23 mouse cellular contexts compared by ENCODE assay signal in genomic region chr6:16636108-16636507, GRCm38 (mm10).
DNase-seq lines count a peak whose midpoint lies in the region; ATAC-seq lines count a peak whose summit lies in the region.
"Had no signal": no experiment of that assay in that cellular context is flagged by ENCODE, and none has a peak within 500 bp of the region (broad histone marks: within the 10 kb centered on the region; RNA-seq: fewer than 3 reads in every experiment).

No protein-coding gene starts in this region.

- WGBS in hindbrain, embryonic 11.5 days, result 26% methylated on average over 2 of the region's 2 CpGs
- 20% methylated on average over 2 of the region's 2 CpGs for WGBS in hindbrain, embryonic 16.5 days
- WGBS in embryonic facial prominence, embryonic 11.5 days, result 7% methylated on average over 2 of the region's 2 CpGs
- 5% methylated on average over 2 of the region's 2 CpGs for WGBS in midbrain, embryonic 14.5 days
- WGBS in heart, embryonic 10.5 days, result 68% methylated on average over 2 of the region's 2 CpGs

- no peak overlapping the region for H3K27ac ChIP-seq in hindbrain, embryonic 11.5 days (ENCODE audit: low read depth, low read length)
- no peak overlapping the region for H3K27ac ChIP-seq in hindbrain, embryonic 16.5 days (ENCODE audit: low read depth, low read length)
- no peak overlapping the region for H3K27ac ChIP-seq in embryonic facial prominence, embryonic 11.5 days (replicated peaks; ENCODE audit: low read depth, low read length)
- H3K27ac ChIP-seq in midbrain, embryonic 14.5 days (replicated peaks; ENCODE audit: low read depth, low read length), result no peak overlapping the region
- H3K27ac ChIP-seq in heart, embryonic 10.5 days, result no peak overlapping the region
- H3K27ac ChIP-seq: heart, embryonic 15.5 days; left cerebral cortex, adult 2 months; limb, embryonic 10.5 days; liver, embryonic 12.5 days; lung, embryonic 15.5 days; stomach, postnatal 0 days had no signal

- H3K9me3 ChIP-seq in hindbrain, embryonic 11.5 days (ENCODE audit: control insufficient read depth, low read length), result no peaks in the 10 kb centered on the region
- no peaks in the 10 kb centered on the region for H3K9me3 ChIP-seq in hindbrain, embryonic 16.5 days (ENCODE audit: control insufficient read depth, low read length)
- no peaks in the 10 kb centered on the region for H3K9me3 ChIP-seq in embryonic facial prominence, embryonic 11.5 days (replicated peaks; ENCODE audit: control insufficient read depth, low read length)
- no peaks in the 10 kb centered on the region for H3K9me3 ChIP-seq in midbrain, embryonic 14.5 days (ENCODE audit: control insufficient read depth, low read length)
- no peaks in the 10 kb centered on the region for H3K9me3 ChIP-seq in heart, embryonic 10.5 days
- H3K9me3 ChIP-seq: heart, embryonic 15.5 days; limb, embryonic 10.5 days; liver, embryonic 12.5 days; lung, embryonic 15.5 days had no signal

- H3K27me3 ChIP-seq in hindbrain, embryonic 11.5 days (ENCODE audit: control insufficient read depth, insufficient read depth, low read length), result no peaks in the 10 kb centered on the region
- no peaks in the 10 kb centered on the region for H3K27me3 ChIP-seq in hindbrain, embryonic 16.5 days (replicated peaks; ENCODE audit: control insufficient read depth, insufficient read depth, low read length)
- H3K27me3 ChIP-seq in embryonic facial prominence, embryonic 11.5 days (ENCODE audit: control insufficient read depth, insufficient read depth, low read length), result no peaks in the 10 kb centered on the region
- H3K27me3 ChIP-seq in midbrain, embryonic 14.5 days (ENCODE audit: control insufficient read depth, insufficient read depth, low read length), result no peaks in the 10 kb centered on the region
- H3K27me3 ChIP-seq in heart, embryonic 10.5 days (ENCODE audit: insufficient read depth, poor library complexity, severe bottlenecking), result no peaks in the 10 kb centered on the region
- H3K27me3 ChIP-seq: heart, embryonic 15.5 days; liver, embryonic 12.5 days; lung, embryonic 15.5 days had no signal

- no peak overlapping the region for H3K4me3 ChIP-seq in hindbrain, embryonic 11.5 days (ENCODE audit: low read depth, low read length)
- H3K4me3 ChIP-seq in hindbrain, embryonic 16.5 days (ENCODE audit: low read length), result no peak overlapping the region
- H3K4me3 ChIP-seq in embryonic facial prominence, embryonic 11.5 days (ENCODE audit: low read depth, low read length), result no peak overlapping the region
- H3K4me3 ChIP-seq in midbrain, embryonic 14.5 days (replicated peaks; ENCODE audit: low read depth, low read length), result no peak overlapping the region
- no peak overlapping the region for H3K4me3 ChIP-seq in heart, embryonic 10.5 days
- H3K4me3 ChIP-seq: heart, embryonic 15.5 days; left cerebral cortex, adult 2 months; limb, embryonic 10.5 days; liver, embryonic 12.5 days; lung, embryonic 15.5 days; myocyte had no signal

- no peaks in the 10 kb centered on the region for H3K36me3 ChIP-seq in hindbrain, embryonic 11.5 days (ENCODE audit: control insufficient read depth, insufficient read depth, low read length)
- no peaks in the 10 kb centered on the region for H3K36me3 ChIP-seq in hindbrain, embryonic 16.5 days (ENCODE audit: control insufficient read depth, insufficient read depth, low read length)
- no peaks in the 10 kb centered on the region for H3K36me3 ChIP-seq in embryonic facial prominence, embryonic 11.5 days (replicated peaks; ENCODE audit: control insufficient read depth, insufficient read depth, low read depth, low read length)
- no peaks in the 10 kb centered on the region for H3K36me3 ChIP-seq in midbrain, embryonic 14.5 days (ENCODE audit: control insufficient read depth, insufficient read depth, low read length)
- no peaks in the 10 kb centered on the region for H3K36me3 ChIP-seq in heart, embryonic 10.5 days
- H3K36me3 ChIP-seq: heart, embryonic 15.5 days; limb, embryonic 10.5 days; liver, embryonic 12.5 days; lung, embryonic 15.5 days had no signal

- H3K4me2 ChIP-seq in hindbrain, embryonic 11.5 days (replicated peaks; ENCODE audit: low read depth, low read length), result no peak overlapping the region
- no peak overlapping the region for H3K4me2 ChIP-seq in hindbrain, embryonic 16.5 days (ENCODE audit: low read length)
- no peak overlapping the region for H3K4me2 ChIP-seq in embryonic facial prominence, embryonic 11.5 days (ENCODE audit: low read depth, low read length)
- no peak overlapping the region for H3K4me2 ChIP-seq in midbrain, embryonic 14.5 days (ENCODE audit: low read length)
- H3K4me2 ChIP-seq: heart, embryonic 15.5 days; liver, embryonic 12.5 days; lung, embryonic 15.5 days had no signal

- peak; percentile 86 for ATAC-seq in hindbrain, embryonic 11.5 days (ENCODE audit: low FRiP score)
- ATAC-seq in hindbrain, embryonic 16.5 days, result no peak
- peak; percentile 52 for ATAC-seq in embryonic facial prominence, embryonic 11.5 days (replicated peaks; ENCODE audit: insufficient number of reproducible peaks, low FRiP score, low TSS enrichment, low read depth)
- ATAC-seq in midbrain, embryonic 14.5 days (ENCODE audit: low FRiP score, low TSS enrichment), result no peak
- ATAC-seq: intestine, postnatal 0 days; liver, embryonic 12.5 days had no signal

- H3K4me1 ChIP-seq in hindbrain, embryonic 11.5 days (replicated peaks; ENCODE audit: control insufficient read depth, insufficient read depth, low read length), result no peaks in the 10 kb centered on the region
- no peaks in the 10 kb centered on the region for H3K4me1 ChIP-seq in hindbrain, embryonic 16.5 days (ENCODE audit: control insufficient read depth, insufficient read depth, low read depth, low read length)
- no peaks in the 10 kb centered on the region for H3K4me1 ChIP-seq in embryonic facial prominence, embryonic 11.5 days (ENCODE audit: control insufficient read depth, insufficient read depth, low read length)
- no peaks in the 10 kb centered on the region for H3K4me1 ChIP-seq in midbrain, embryonic 14.5 days (ENCODE audit: control insufficient read depth, insufficient read depth, low read length)
- no peaks in the 10 kb centered on the region for H3K4me1 ChIP-seq in heart, embryonic 10.5 days
- H3K4me1 ChIP-seq: heart, embryonic 15.5 days; limb, embryonic 10.5 days; liver, embryonic 12.5 days; lung, embryonic 15.5 days had no signal

- H3K9ac ChIP-seq in hindbrain, embryonic 11.5 days (ENCODE audit: low read depth, low read length), result no peak overlapping the region
- no peak overlapping the region for H3K9ac ChIP-seq in hindbrain, embryonic 16.5 days (ENCODE audit: low read depth, low read length)
- no peak overlapping the region for H3K9ac ChIP-seq in embryonic facial prominence, embryonic 11.5 days (replicated peaks; ENCODE audit: low read length)
- H3K9ac ChIP-seq in midbrain, embryonic 14.5 days (replicated peaks; ENCODE audit: low read length), result no peak overlapping the region
- H3K9ac ChIP-seq: heart, embryonic 15.5 days; liver, embryonic 12.5 days; lung, embryonic 15.5 days had no signal

- DNase-seq in hindbrain, embryonic 11.5 days (ENCODE audit: low spot score), result peak; percentile 36
- DNase-seq in embryo, embryonic 10.5 days (ENCODE audit: low spot score), result peak; percentile 48
- peak; percentile 69 for DNase-seq in embryonic facial prominence, embryonic 11.5 days (ENCODE audit: low spot score)
- DNase-seq in midbrain, embryonic 14.5 days, result peak; percentile 39
- DNase-seq in testis, postnatal 14 days (ENCODE audit: low spot score), result no peak
- DNase-seq in heart, embryonic 10.5 days (ENCODE audit: low spot score), result no peak
- DNase-seq: adrenal gland, adult 2 months; cerebellum, adult 11 months; cerebellum, postnatal 14 days; gastrocnemius, postnatal 10 days; heart, adult 18-20 months; kidney, postnatal 14 days; right cerebral cortex, postnatal 25 days; thymus, postnatal 14 days had no signal

Comparison
In these comparisons a context has a peak if more than half of its experiments do, and no peak if none do; other contexts are left out.
1. ATAC-seq: peak in hindbrain, embryonic 11.5 days (single experiment) and embryonic facial prominence, embryonic 11.5 days (single experiment); none in hindbrain, embryonic 16.5 days (single experiment) and midbrain, embryonic 14.5 days (single experiment).
2. DNase-seq: peak in hindbrain, embryonic 11.5 days (single experiment), embryo, embryonic 10.5 days (single experiment), embryonic facial prominence, embryonic 11.5 days (single experiment) and midbrain, embryonic 14.5 days (single experiment); none in testis, postnatal 14 days (single experiment) and heart, embryonic 10.5 days (single experiment).